Mouse (Mus musculus): Measurements from ENCODE around the gene Psg22.
"Not testable (repeated sequence)": the region's sequence is repeated elsewhere in the genome, so short reads cannot be mapped to it uniquely, and the experiment has no call there.

The Psg22 gene

DNA sequence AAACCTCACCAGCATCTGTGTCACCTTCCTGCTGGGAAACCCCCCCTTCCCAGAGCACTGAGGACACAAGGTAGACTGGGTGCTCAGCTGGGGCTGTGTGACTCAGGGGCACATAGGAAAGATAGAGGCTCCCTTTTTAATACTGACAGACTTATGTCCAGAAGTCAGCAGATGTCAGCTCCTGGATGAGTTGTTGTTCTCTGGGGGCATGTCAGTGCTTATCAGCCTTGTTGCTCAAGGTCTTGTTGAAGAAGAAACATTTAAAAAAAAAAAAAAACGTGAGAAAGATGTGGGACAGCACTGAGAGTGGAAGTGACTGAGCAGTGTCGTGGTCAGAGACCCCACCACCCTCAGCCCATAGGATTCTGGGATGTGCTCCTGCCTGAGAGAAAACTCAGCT, at the start of gene Psg22:
Psg22 (plus strand) TSS at position 301 of the 400 bp plus-strand sequence.
- no peak for DNase-seq

DNA sequence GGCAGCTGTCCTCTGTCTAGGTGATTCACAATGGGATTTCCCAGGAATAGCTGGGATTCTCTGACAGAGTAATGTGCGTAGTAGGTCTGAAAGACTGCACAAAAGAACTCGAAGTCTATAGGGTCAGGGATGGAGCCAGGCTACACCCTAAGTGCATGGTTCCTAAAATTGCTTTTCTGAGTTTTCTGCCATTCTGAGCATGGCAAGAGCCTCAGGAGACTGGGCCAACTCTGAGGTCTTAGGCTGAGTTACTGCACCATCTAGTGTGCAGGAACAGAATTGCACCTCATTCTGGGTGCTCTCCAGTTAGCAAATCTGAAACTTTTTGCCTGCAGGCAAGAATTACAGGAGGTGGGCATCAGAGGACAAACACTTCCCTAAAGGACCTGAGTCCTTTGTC, 38.1 kb upstream of the Psg22 start:
- peak; percentile 18 for DNase-seq

DNA sequence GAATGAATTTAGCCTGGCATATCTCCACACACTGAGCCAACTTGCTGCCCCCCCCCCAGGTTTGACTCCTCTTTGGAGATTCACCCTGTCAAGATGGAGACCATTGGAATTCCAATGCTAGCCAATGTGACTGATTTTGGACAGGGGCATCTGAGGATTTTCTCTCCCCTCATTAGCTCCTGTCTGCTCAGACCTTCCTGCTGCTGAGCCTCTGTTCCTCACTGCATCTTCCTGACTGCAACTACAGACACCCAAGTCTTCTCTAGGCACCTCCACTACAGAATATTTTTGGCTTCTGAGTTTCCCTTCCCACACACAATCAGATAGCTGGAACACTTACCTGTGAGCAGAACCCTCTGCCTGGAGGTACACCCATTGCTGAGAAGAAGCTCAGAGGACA, 32.3 kb upstream of the Psg22 start:
- DNase-seq = no peak

DNA sequence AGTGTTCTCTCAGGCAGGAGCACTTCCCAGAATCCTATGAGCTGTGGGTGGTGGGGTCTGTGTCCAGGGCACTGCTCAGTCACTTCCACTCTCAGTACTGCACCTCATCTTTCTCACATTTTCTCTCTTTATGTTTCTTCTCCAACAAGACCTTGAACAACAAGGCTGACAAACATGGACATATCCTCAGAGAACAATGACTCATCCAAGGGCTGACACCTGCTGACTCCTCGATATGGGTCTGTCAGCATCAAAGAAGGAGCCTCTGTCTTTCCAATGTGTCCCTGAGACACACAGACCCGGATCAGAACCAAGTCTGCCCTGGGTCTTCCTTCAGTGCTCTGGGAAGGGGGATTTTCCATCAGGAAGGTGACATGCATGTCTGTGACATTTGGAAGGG, 31.8 kb upstream of the Psg22 start, which contains the start of gene Psg20:
Psg20 (minus strand) TSS at position 101 of the 400 bp plus-strand sequence.
- DNase-seq = no peak

DNA sequence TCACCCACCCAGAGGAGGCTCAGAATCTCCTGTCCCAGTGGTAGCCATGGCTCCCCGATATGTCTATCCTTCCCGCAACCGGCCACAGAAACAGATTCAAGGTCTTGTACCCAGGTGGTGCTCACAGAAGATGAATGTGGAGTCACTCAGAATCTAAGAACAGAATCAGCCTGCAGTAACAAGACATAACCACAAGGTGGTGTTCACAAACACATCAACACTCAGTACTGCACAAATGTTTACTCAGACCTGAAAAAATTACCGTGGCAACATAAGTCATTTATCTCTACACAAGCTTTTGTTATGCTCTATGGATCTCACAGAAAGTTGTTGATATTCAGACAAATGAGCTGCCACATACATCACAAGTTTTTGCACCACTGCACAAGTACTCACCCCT, 7.6 kb upstream of the Psg22 start:
- peak; percentile 13 for DNase-seq

DNA sequence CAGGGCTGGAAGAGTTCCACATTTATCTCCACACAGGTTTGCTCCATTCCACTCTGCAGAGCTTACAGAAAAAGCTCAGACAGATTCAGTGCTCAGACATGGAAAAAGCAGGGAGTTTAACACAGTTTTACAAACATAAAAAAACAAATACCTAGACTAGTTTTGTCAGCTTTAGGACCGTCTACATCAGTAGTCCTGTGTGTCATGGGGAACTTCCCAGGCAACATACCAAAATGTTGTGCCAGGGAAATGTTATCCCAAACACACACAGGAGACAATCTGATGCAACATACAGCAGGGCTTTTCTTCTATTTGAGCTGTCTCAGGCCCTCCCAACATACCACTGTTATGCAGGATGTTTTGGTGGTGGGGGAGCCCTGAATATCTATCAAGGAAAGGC, 7.0 kb upstream of the Psg22 start:
- no peak for DNase-seq

DNA sequence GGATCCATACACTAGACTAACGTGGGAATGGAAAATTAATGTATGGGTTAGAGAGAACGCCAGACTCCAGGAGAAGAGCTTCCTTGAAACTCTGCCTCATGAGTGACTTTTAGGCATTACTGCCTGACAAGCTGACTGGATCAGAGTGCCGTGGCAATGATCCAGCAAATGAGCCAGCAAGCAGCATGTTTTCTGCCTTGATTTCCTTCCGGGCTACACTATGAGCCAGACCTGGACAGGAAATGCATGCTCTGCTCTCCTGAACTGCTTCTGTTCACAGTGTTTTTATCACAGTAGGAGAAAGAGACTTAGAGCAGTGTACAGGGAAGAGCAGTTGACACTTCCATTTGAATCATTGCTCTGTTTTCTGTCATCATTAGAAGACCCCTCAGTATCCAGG, 2.3 kb upstream of the Psg22 start:
- DNase-seq = peak; percentile 26

DNA sequence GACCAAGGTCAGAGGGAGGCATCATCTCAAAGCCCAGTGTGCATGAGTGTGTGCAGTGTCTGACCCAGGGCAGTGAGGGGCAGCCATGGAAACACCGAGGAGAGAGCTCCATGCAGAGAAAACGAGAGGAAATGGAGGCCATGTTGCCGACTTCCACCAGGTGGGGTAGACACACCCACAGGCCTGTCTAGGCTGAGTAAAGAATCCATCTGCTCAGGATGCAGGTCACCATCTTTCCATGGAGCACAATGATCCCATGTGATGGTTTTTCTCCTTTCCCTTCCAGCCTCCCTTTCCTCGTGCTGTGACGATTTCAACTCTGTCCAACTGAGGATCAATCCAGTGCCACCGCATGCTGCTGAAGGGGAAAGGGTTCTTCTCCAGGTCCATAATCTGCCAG, 6.1 kb downstream of the Psg22 start:
- no peak for DNase-seq

DNA sequence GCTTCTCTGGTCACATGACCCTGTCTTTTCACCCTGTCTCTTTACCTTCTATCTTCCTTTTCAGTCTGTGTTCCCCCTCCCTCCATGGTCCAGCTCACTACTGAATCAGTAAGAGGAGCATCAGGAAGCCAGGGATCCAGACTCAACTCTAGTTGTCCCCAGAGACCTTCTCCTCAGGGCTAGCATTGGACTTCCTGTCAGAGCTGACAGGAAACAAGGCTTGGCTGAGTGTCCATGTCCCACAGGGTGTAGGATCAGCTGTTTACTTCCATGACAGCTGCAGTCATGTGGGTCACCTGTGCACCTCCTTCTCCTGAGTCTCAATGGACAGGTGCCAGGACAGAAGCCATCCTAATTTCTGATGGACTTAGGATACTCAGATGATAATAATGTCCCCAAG, 8.0 kb downstream of the Psg22 start:
- DNase-seq = not testable (repeated sequence)

DNA sequence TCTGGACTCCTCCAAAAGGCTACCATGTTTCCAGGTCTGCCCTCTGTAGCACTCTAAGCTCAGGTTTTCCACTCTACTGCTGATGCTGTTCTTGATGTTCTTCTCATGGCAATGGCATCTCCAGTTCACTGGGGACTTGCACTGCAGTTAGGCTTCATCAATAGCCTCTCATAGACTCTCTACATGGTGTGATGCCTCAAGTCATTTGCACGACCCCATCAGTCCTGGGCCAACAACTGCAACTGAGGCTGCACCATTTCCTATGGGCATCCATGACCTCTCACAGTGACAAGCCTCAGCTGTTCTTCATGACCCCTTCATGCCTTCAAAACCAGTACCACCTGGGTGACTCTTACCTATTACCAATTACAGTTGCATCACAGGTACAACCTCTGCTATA, 10.5 kb downstream of the Psg22 start:
- DNase-seq = no peak

DNA sequence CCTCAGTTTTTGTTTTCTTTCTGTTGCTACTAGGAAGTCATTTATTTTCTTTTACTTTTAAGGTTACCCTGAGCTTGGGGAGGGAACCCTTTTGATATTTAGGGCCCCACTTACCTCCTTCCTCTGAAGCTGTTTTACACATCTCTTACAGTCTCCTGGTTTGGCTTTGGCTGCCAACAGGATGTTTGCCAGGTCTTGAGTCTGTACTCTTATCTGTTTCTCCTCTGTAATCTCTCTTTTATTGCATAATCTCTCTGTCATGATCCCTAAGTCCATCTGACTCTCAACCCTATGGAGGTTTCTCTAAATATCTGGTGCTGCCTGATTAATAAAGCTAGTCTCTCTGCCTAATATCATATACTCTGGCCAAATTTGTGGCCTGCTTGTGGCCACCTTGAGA, 15.2 kb downstream of the Psg22 start:
- DNase-seq = no peak

DNA sequence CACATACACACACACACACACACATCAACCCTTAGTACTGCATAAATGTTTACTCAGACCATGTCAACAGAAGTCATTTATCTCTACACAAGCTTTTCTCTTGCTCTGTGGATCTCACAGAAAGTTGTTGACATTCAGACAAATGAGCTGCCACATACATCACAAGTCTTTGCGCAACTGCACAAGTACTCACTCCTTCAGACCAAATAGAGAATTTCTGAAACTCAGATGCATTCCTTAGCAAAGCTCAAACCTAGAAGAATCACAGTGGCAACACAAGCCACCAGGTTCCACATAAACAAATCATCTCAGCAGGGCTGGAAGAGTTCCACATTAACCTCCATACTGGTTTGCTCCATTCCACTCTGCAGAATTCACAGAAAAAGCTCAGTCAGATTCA, 16.6 kb downstream of the Psg22 start:
- DNase-seq = no peak

DNA sequence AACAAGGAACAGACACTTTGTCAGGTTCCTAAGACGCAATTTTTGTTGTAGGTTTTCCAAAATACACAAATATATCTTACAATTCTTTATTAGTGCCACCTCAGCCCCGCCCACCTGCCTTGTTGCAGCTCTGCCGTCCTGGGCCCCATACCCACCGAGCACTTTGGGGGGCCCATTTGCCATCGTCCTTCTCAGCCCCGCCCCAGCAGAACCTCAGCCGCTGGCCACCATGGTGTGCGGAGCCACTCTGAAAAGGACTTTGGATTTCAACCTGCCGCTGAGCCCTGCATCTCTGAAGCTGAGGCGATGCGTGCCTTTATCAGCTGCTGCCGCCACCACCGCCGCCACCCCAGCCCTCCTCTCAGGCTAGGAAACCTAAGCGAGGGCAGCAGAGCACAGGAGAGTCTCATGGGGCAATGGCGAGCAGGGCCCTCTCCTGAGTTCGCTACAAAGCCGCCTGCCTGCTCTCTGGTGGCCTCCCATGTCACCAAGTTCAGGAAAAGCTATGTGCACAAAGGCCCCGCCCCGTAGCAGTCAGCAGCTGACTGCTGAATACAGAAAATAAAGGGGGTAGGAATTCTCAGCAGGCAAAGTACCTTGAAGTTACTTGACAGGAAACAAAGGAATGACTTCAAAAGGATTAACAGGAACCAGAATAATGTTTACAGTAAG, 28.4 kb downstream of the Psg22 start:
- peak; percentile 7 for DNase-seq

DNA sequence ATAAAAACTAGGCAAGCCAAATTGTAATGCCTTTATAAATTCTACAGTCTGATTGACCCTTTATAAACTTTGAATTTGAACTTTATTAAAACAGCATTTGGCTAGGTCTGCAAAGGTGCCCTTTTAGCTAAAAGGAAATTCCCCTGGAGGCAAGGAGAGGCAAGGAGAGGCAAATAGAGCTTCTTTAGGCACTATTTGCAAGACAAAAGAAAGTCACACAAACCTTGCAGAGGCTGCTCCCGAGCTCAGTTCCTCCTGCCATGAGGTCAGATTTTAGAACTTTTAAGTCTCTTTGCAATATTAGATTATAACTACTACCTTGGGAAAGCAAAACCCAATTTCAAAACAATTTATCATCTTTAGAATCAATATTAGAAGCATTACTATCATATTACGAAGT, 29.5 kb downstream of the Psg22 start:
- DNase-seq = not testable (repeated sequence)

DNA sequence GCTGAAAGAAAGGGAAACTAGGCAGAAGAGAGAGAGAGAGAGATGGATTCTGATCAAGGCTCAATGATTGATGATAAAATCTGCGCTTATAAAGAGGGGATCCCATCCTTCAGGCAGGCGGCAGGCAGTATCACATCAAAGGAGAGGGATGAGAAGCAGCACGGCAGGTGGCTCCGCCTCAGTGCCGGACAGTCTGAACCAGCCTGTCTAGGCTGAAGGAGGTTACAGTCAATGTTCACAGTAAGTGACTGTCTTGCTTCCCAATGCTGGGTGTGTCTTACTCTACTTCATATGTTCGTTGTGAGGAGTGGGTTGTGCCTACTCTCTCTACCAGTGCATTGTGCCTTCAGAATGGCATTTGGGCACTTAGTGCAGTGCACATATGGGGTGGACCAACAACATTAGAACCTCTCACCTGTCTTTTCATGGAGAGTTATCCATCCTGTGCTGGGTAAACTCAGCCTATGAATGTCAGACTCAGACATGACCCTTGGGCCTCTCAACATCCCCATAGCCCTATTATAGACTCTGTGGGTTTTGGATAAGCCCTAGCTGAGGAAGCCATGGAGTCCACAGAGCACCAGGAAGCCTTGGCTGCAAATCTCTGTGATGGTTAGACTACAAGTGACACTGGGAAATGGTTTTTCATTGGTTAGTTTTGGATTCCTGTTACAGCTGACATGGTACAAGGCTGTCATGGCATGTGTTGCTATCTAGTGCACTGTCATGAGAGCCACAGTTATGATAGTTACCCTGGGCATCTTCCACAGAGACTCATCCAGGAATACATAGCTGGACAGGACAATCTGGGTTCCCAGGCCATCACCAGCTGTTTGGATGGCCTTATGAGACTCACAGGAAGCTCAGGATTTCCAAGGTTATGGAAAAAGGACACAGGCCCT, 31.4 kb downstream of the Psg22 start:
- no peak for DNase-seq

DNA sequence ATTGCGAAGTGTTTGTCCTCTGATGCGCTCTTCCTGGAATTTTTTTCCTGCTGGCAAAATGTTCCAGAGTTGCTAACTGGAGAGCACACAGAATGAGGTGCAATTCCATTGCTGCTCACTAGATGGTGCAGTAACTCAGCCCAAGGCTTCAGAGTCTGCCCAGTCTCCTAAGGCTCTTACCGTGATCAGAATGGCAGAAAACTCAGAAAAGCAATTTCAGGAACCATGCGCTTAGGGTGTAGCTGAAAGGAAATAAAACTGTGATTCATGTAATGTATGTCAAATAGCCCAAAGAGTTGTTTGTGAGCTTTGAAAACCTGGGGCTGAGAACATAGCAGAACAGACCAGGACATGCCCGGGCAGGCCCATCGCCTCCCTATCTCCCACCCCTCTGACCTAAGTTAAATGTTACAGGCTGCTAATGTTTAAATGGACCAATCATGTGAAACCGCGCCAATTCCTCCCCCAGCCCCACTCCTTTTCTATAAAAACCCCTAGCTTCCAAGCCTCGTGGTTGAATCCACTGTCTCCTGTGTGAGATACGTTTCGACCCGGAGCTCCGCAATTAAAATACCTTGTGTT, 32.1 kb downstream of the Psg22 start:
- DNase-seq = peak; percentile 78

DNA sequence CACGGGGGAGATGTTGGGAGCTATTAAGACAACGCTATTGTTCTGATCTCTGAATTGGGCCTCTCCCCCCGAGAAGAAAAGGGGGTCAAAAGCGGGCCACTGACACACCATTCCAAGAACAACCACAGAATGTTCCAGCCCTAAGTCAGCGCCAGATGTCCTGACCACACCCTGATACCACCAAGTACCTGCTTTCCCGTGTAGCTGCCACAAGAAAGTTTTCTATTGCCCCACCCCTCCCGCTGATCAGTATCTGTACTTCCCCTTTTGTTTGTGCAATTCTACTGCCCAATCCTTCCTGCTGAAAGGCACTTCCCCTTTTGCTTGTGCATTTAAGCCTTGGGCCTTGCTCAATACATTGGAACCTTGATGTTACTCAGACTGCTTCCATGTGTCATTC, 42.3 kb downstream of the Psg22 start:
- DNase-seq = not testable (repeated sequence)

DNA sequence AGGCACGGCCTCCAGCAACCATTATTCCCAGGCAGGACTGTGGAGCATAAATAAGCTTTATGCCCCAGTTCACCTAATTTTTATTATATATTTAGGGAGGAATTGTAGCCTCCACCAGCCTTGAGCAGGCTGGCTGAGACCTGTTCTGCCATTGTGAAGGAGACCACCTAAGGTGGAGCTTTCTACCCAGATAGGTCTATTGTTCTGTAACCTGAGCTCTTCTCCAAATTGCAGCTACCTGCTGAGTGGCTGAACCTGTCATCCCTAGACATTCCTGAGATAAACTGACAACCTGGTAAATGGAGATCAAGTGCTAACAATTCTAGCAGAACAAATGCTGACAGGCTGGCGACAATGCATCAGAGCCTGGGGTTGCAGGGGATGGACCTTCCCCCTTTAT, 45.0 kb downstream of the Psg22 start:
- not testable (repeated sequence) for DNase-seq
